Mouse (Mus musculus) kidney, embryonic 15.5 days (tissue): ENCODE results near the gene Lta. TPM values are rescaled to one million over a fixed set of nuclear protein-coding genes. Genes with fewer than 3 reads are reported as not detected.
A peak's percentile ranks its signal among the peaks of the same experiment; 100 is the strongest.

Source experiments
- ATAC-seq: fragments of 200-750 bp; cut with Nextera tagmentation; replicated peaks from 2 replicates; pipeline ENCODE4 v1.8.0; 2017; ENCODE audit warnings: moderate TSS enrichment; ENCODE audit not compliant: low FRiP score
- H3K27ac ChIP-seq: fragments of 300-500 bp; sonication (generic); 2 replicates; pipeline ENCODE4 v1.5.1; 2015; ENCODE audit warnings: mild to moderate bottlenecking, inconsistent platforms
- H3K27me3 ChIP-seq: fragments of 300-500 bp; sonication (generic); 2 replicates; pipeline ENCODE4 v1.6.1; 2015; ENCODE audit warnings: inconsistent platforms
- H3K36me3 ChIP-seq: fragments of 300-500 bp; sonication (generic); 2 replicates; pipeline ENCODE4 v1.6.1; 2015; ENCODE audit warnings: inconsistent platforms
- H3K4me1 ChIP-seq: fragments of 300-500 bp; sonication (generic); 2 replicates; pipeline ENCODE4 v1.6.1; 2015; ENCODE audit warnings: inconsistent platforms
- H3K4me2 ChIP-seq: fragments of 300-500 bp; sonication (generic); 2 replicates; pipeline ENCODE4 v1.6.1; 2015; ENCODE audit warnings: moderate library complexity, mild to moderate bottlenecking, inconsistent platforms
- H3K4me3 ChIP-seq: fragments of 300-500 bp; sonication (generic); replicated peaks from 2 replicates; pipeline ENCODE4 v1.5.1; 2015; ENCODE audit warnings: mild to moderate bottlenecking, inconsistent platforms
- H3K9ac ChIP-seq: fragments of 300-500 bp; sonication (generic); 2 replicates; pipeline ENCODE4 v1.6.1; 2015; ENCODE audit warnings: mild to moderate bottlenecking, inconsistent platforms
- H3K9me3 ChIP-seq: fragments of 300-500 bp; sonication (generic); replicated peaks from 2 replicates; pipeline ENCODE4 v1.6.1; 2016; ENCODE audit warnings: inconsistent platforms
- WGBS: fragments of 180-500 bp; shearing (Covaris S2); methylation state at CpG from one replicate; pipeline ENCODE4 v1.1.7; 2015; ENCODE audit warnings: mixed read lengths; 5-methylcytosine and 5-hydroxymethylcytosine counted together
- polyA plus RNA-seq: library from polyadenylated mRNA; unstranded; fragments of >200 nt; fragmentation: Nextera tagmentation; extraction: Ambion mirVana; gene quantifications from 2 replicates; pipeline ENCODE4 v1.2.1, GENCODE M21; 2015

Lta gene
- polyA plus RNA-seq, result 0.10 TPM in 1 of 2 replicates, not detected in the other

- H3K9ac ChIP-seq, result no peak within 1 kb of the TSS
- H3K4me1 ChIP-seq, result peaks cover 10% of the 10 kb centered on the region
- H3K27ac ChIP-seq, result no peak within 1 kb of the TSS
- no peak for ATAC-seq
- H3K36me3 ChIP-seq, result no peaks in the 10 kb centered on the region
- H3K4me2 ChIP-seq, result no peak within 1 kb of the TSS
- no peaks in the 10 kb centered on the region for H3K9me3 ChIP-seq
- WGBS, result 38% methylated on average over 20 of the region's 20 CpGs
- H3K27me3 ChIP-seq, result peaks cover 53% of the 10 kb centered on the region
- no peak within 1 kb of the TSS for H3K4me3 ChIP-seq
Measured at GRCm38 (mm10) chr17:35204494-35205379, at the start of gene Lta. TSS of gene Lta (minus strand) at chr17:35205351.

- H3K4me2 ChIP-seq, result no peak overlapping the region
- peaks cover 11% of the 10 kb centered on the region; the same call in 1 of the 2 replicates for H3K4me1 ChIP-seq
- H3K9me3 ChIP-seq, result no peaks in the 10 kb centered on the region
- peaks cover 46% of the 10 kb centered on the region for H3K36me3 ChIP-seq
- H3K4me3 ChIP-seq, result no peak overlapping the region
- H3K9ac ChIP-seq, result no peak overlapping the region
- no peak overlapping the region for H3K27ac ChIP-seq
- WGBS, result 51% methylated on average over 11 of the region's 11 CpGs
- H3K27me3 ChIP-seq, result peaks cover 8% of the 10 kb centered on the region; the same call in 1 of the 2 replicates
- ATAC-seq, result peak; percentile 22; the same call in 1 of the 2 replicates
Measured at GRCm38 (mm10) chr17:35254241-35255098, 49.3 kb upstream of the Lta start.

GRCm38 (mm10) chr17:35253293-35254093 is 48.3 kb upstream of the Lta start:
- Histone ChIP-seq H3K27me3 (peaks cover 3% of the 10 kb centered on the region; the same call in 1 of the 2 replicates), H3K36me3 (peaks cover 56% of the 10 kb centered on the region), H3K9me3 (no peaks in the 10 kb centered on the region), H3K27ac (0 out of 2 replicates have a peak overlapping the region, but pooled peaks have one; percentile 3), H3K4me3 (no peak overlapping the region), H3K4me2 (no peak overlapping the region), H3K4me1 (peaks cover 17% of the 10 kb centered on the region), H3K9ac (no peak overlapping the region)
- WGBS, result 83% methylated on average over 32 of the region's 32 CpGs
- peak; percentile 17; the same call in 1 of the 2 replicates for ATAC-seq

GRCm38 (mm10) chr17:35252619-35253292 is 47.6 kb upstream of the Lta start:
- 80% methylated on average over 18 of the region's 18 CpGs for WGBS
- Histone ChIP-seq H3K9ac (no peak overlapping the region), H3K4me2 (no peak overlapping the region), H3K27me3 (peaks cover 3% of the 10 kb centered on the region; the same call in 1 of the 2 replicates), H3K4me3 (no peak overlapping the region), H3K27ac (0 out of 2 replicates have a peak overlapping the region, but pooled peaks have one; percentile 3), H3K4me1 (peaks cover 20% of the 10 kb centered on the region), H3K9me3 (no peaks in the 10 kb centered on the region), H3K36me3 (peaks cover 63% of the 10 kb centered on the region)
- ATAC-seq, result no peak

- WGBS, result 87% methylated on average over 5 of the region's 5 CpGs
- Histone ChIP-seq H3K9me3 (no peaks in the 10 kb centered on the region), H3K9ac (no peak overlapping the region), H3K36me3 (peaks cover 71% of the 10 kb centered on the region), H3K4me1 (peaks cover 24% of the 10 kb centered on the region), H3K4me2 (no peak overlapping the region), H3K27ac (no peak overlapping the region), H3K4me3 (no peak overlapping the region), H3K27me3 (peaks cover under 1% of the 10 kb centered on the region; the same call in 1 of the 2 replicates)
- ATAC-seq, result no peak
Measured at GRCm38 (mm10) chr17:35251981-35252380, 46.8 kb upstream of the Lta start.

GRCm38 (mm10) chr17:35251162-35251719 is 46.1 kb upstream of the Lta start:
- ATAC-seq, result no peak
- H3K27me3 ChIP-seq, result no peaks in the 10 kb centered on the region
- H3K9me3 ChIP-seq, result no peaks in the 10 kb centered on the region
- H3K36me3 ChIP-seq, result peaks cover 79% of the 10 kb centered on the region
- whole genome bisulfite sequencing, result 83% methylated on average over 15 of the region's 15 CpGs
- H3K4me2 ChIP-seq, result no peak overlapping the region
- no peak overlapping the region for H3K27ac ChIP-seq
- peaks cover 29% of the 10 kb centered on the region for H3K4me1 ChIP-seq
- no peak overlapping the region for H3K4me3 ChIP-seq
- H3K9ac ChIP-seq, result no peak overlapping the region

- Histone ChIP-seq H3K4me1 (peaks cover 36% of the 10 kb centered on the region), H3K4me3 (no peak overlapping the region), H3K36me3 (peaks cover 86% of the 10 kb centered on the region), H3K9ac (no peak overlapping the region), H3K27ac (no peak overlapping the region), H3K9me3 (no peaks in the 10 kb centered on the region), H3K4me2 (no peak overlapping the region), H3K27me3 (no peaks in the 10 kb centered on the region)
- no peak for ATAC-seq
- WGBS, result 92% methylated on average over 3 of the region's 3 CpGs
Measured at GRCm38 (mm10) chr17:35250348-35251120, 45.4 kb upstream of the Lta start.

GRCm38 (mm10) chr17:35249451-35250197 is 44.5 kb upstream of the Lta start:
- Histone ChIP-seq H3K36me3 (peaks cover 95% of the 10 kb centered on the region), H3K4me3 (no peak overlapping the region), H3K9ac (no peak overlapping the region), H3K27ac (no peak overlapping the region), H3K4me1 (peaks cover 45% of the 10 kb centered on the region), H3K27me3 (no peaks in the 10 kb centered on the region), H3K4me2 (no peak overlapping the region), H3K9me3 (no peaks in the 10 kb centered on the region)
- 68% methylated on average over 19 of the region's 19 CpGs for WGBS
- ATAC-seq, result no peak

- Histone ChIP-seq H3K27me3 (no peaks in the 10 kb centered on the region), H3K9ac (no peak overlapping the region), H3K4me3 (no peak overlapping the region), H3K36me3 (peaks cover 99% of the 10 kb centered on the region), H3K4me2 (no peak overlapping the region), H3K9me3 (no peaks in the 10 kb centered on the region), H3K27ac (no peak overlapping the region), H3K4me1 (peaks cover 52% of the 10 kb centered on the region)
- WGBS, result 88% methylated on average over 14 of the region's 14 CpGs
- no peak for ATAC-seq
Measured at GRCm38 (mm10) chr17:35248986-35249385, 43.8 kb upstream of the Lta start.

- Histone ChIP-seq H3K27ac (no peak overlapping the region), H3K4me1 (peaks cover 61% of the 10 kb centered on the region), H3K9ac (no peak overlapping the region), H3K36me3 (peaks cover 90% of the 10 kb centered on the region), H3K4me3 (no peak overlapping the region), H3K27me3 (no peaks in the 10 kb centered on the region), H3K9me3 (no peaks in the 10 kb centered on the region), H3K4me2 (no peak overlapping the region)
- ATAC-seq, result no peak
- 82% methylated on average over 7 of the region's 7 CpGs for WGBS
Measured at GRCm38 (mm10) chr17:35247144-35247543, 42.0 kb upstream of the Lta start.
